Mouse (Mus musculus): Measurements from ENCODE around the gene Zfyve21.
A peak's percentile ranks its signal among the peaks of the same experiment; 100 is the strongest.

Gene Zfyve21

DNA sequence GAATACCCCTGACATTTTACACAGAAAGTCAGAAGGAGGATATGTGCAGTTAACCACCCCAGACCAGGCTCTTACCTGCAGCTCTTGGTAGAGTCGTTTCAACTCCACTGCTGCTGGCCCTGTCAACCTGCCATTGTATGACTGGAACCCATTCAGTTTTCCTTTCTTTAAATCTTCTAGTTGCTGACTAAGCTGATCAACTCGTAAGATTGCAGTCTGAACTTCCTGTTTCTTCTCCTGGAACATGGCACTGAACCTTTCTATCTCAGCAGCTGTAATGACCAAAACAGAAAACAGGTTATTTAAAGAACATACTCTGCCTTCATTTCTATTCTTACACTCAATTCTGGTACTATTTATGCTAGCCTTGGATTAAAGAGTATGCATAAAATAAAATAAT, 29.5 kb downstream of the Zfyve21 start:
- DNase-seq (ENCODE audit: inconsistent ontology term) = no peak

DNA sequence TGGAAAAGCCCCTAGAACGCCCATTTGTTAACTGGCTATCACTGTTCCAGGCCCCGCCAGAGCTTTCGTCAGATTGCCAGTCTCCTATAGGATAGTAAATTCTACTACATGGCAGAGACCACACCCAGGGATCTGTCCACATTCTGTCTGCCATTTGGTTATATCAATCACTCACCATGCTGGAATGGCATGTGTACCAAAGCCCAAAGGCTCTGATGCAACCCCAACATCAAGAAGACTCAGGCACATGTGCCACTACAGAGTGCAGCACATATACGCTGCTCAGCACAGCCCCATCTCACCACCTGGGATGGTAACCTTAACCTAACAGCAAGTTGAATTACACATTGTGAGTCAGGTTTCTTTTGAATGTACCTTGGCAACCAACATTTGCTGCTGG, 32.0 kb downstream of the Zfyve21 start:
- DNase-seq (ENCODE audit: inconsistent ontology term) = no peak

DNA sequence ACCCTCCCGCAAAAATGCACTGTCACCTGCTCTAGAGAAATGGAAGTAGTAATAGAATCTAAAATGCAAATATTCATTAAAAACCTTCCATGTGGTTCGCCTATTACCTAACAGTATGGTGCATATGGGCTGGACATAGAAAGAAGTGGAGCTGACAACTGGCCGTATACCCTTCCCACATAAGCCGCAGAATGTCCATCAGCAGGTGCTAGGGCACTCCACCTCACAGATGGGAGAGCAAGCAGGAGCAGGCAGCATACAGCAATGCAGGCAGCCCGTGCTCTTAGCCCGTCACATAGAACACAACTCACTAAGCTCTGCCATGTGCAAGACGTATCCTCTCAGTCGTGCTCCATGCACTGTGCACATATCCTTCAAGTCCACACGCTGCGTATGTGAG, 32.8 kb downstream of the Zfyve21 start:
- DNase-seq (ENCODE audit: inconsistent ontology term) = no peak

DNA sequence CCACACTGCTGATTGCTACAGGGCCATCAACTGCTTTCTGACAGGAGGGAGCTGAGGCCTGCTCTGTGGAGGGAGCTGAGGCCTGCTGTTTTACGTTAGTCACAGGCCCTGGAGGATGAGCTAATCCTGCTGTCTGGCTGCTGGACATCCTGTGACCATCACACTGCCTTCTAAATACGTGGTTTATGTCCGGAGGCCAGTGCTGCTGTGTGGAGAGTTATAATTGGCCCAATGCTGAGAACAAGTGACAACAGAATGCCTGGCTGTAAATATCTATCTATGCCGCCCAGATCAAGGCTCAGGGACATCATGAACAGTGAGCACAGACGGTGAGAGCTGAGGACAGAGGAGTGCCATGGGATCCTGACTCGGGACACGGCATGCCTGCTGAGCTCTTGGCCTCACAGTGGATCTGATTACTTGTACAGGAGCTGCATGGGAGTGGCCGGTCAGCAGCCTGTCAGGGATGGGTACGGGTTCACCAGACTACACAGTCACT, 34.4 kb downstream of the Zfyve21 start:
- DNase-seq (ENCODE audit: inconsistent ontology term) = peak; percentile 33

DNA sequence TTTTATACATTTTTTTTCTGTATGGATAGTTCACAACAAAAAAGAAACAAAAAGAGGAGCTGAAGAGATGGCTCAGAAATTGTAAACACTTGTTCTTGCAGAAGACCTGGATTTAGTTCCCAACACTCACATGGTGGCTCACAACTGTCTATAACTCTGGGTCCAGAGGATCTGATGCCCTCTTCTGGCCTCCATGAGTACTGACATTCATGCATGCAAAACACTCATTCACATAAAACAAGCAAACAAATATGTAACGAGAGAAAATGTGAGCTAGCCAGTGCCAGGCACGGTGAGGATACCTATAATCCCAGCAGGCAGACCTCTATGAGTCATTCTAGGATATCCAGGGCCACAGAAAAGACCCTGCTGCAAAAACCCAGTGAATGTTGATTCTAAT, 37.3 kb downstream of the Zfyve21 start:
- DNase-seq (ENCODE audit: inconsistent ontology term) = no peak

DNA sequence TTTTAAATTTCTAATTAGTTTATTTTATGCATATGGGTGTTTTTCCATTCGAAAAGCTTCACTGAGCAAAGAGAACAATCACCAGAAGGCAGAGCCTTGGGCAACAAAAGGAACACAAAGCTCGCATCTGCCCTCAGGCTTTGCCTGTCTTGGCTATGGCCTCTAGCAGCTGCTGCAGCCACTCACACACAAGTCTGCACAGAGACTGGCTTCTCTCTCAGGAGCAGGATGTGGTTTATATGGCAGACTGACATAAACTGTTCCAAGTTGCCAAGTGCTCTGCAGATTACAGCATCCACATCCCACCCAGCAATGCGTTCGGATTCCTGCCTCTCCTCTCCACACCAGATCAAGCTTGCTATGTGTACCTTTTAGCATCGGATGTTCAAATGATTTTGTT, 37.8 kb downstream of the Zfyve21 start:
- DNase-seq (ENCODE audit: inconsistent ontology term) = peak; percentile 73

DNA sequence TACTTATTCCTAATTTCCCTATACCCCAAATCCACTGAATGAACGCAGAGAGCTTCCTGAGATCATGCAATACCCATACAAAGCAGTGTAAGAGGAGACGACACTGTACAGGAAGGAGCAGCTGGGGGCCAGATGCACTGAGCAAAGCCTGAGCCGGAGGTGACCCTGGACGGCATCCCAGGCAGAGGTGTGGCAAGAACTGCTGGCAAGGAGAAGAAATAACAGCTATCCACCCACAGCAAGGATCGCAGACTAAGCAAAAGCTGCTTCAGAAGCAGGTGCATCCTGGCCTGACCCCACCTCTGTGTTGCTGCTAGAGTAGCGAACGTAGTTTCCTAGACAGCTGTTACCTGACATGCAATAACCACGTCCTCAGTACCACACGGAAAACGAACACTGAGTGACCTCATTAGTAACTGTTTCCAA, 39.1 kb downstream of the Zfyve21 start:
- DNase-seq (ENCODE audit: inconsistent ontology term) = no peak

DNA sequence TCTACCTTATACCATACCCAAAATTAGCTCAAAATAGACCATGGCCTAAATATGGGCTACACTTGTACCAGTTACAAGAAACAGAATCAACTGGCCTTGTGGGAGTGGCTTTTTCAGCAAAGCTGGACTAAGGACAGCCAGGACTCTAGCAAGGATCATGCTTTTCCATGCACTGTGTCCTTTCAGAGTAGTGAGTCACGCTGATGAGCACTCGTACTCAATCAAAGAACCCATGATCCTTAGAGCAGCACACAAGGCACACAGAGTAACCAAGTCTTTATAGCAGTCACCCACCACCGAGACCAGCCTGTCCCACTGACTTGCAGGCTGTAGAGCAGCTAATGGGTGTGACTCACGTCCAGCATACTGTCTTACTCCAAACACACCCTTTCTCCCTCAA, 39.6 kb downstream of the Zfyve21 start:
- DNase-seq (ENCODE audit: inconsistent ontology term) = no peak

DNA sequence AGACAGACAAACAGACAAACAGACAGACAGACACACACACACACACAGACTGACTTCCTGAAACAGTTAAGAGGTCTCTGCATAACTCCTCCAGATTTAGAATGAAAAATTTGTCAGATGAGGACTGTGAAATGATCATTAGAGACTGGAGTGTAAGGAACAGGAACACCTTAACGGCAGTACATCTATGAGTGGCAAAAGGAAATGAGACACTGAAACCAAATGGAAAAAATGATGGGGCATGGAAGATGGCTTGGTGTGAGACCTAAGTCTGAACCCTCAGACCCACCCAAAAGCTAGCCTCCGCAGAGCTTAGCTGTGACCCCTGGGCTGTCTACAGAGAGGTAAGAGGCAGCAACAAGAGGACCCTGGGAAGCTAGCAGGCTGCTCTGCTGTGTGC, 41.5 kb downstream of the Zfyve21 start:
- DNase-seq (ENCODE audit: inconsistent ontology term) = no peak

DNA sequence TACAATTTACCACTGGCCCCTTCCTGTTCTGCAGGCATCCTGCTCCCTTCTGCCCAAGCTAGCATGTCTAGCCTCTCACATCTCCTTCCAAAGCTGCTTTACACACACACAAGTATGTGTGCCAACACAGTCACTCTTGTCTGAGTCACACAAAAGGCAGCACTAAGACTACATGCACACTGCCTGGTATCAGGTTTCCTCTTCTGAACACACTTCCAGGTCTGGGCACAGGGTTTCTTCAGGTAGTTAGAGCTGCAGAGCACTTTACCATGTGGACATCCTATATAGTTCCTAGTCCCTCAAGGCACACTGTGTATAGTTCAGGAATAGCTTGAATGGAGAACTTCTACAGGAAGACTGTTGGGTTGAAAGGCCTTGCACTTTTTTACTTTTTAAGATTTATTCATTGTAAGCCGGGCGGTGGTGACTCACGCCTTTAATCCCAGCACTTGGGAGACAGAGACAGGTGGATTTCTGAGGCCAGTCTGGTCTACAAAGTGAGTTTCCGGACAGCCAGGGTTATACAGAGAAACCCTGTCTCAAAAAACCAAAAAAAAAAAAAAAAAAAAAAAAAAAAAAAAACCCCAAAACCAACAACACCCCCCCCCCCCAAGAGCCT, 50.3 kb downstream of the Zfyve21 start:
- peak; percentile 42 for DNase-seq (ENCODE audit: inconsistent ontology term)

DNA sequence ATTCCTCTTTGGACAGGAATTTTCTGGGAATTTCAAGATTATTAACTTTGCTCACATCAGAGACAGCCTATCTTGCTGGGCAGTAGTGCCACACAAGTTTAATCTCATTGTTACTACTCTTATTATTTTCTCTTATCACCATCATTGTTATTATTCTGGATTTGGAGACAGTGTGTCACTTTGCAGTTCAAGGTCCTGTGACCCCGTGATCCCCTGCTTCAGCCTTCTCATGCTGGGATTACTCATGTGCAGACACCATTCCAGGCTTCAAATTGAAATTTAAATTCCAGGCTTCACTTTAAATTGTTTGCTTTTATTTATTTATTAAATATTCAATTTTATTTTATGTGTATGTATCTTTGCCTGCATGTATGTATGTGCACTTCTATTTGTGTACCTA, 55.8 kb downstream of the Zfyve21 start:
- no peak for DNase-seq (ENCODE audit: inconsistent ontology term)

DNA sequence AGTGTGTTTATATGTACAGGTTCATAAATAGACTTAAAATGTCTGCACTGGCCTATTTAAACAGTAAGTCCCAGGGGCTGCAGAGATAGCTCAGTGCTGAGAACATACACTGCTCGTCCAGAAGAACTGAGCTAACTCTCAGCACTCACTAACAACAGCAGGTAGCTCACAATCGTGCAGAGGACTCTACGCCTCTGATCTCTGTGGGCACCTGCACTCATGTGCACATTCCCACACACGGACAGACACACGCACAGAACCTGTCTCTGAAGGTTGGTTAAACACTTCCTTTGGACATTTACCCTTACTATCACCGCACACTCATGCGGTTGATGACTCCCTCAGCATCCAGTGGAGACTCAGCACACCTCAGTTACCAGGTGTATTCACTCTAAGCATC, 56.8 kb downstream of the Zfyve21 start:
- no peak for DNase-seq (ENCODE audit: inconsistent ontology term)

DNA sequence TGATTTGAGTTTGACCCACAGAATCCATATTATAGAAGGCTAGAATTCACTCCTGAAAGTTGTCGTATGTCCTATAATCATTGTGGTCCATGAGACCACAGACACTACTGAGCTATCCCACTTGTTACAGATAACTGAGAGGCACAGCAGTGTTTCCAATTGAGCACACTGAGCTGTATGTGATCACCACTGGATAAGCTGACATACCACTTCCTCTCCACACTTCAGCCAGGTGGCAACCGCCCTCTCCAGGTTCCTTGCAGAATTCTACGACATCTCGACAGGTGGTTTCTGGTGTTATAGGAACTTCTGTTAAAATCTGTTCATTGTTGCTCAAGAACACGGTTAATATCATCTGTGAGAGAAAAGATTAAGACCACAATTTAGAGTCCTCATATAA, 58.1 kb downstream of the Zfyve21 start:
- DNase-seq (ENCODE audit: inconsistent ontology term) = no peak

DNA sequence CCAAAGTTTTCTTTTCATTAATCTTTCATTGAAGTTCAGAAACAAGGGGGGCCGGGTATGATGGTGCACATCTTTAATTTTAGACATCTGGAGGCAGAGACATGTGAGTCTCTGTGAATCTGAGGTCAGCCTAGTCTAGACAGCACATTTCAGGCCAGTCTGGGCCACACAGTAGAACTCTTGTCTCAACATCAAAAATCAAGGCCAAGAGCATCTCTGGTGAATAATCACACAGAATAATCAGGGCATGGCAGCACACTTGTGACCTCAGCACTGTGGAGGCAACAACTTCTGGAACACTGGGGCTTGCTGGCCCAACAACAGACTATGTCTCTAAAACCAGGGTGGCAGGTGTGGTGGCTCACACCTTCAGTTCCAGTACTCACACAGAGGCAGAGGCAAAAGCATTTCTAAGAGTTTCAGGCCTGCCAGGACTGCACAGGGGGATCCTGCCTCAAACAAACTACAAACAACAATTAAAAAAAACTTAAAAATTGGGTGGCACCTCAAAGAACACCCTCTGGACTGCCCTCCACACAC, 60.7 kb downstream of the Zfyve21 start:
- DNase-seq (ENCODE audit: inconsistent ontology term) = no peak

DNA sequence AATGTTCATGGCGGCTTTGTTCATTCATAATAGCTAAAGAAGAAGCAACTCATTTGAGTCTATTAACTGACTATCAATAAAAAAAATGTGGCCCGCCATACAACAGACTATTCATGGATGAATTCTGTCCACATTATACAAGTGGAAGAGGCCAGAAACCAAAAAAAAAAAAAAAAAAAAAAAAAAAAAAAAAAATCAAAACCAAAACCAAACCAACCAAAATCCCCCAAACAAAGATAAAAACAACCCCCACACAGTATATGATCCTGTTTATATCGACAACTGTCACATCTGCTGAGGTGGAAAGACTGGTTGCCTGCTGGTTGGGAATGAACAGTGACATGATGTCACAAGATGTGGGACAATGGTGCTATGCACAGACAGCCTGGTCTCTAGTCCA, 61.5 kb downstream of the Zfyve21 start:
- DNase-seq (ENCODE audit: inconsistent ontology term) = no peak

DNA sequence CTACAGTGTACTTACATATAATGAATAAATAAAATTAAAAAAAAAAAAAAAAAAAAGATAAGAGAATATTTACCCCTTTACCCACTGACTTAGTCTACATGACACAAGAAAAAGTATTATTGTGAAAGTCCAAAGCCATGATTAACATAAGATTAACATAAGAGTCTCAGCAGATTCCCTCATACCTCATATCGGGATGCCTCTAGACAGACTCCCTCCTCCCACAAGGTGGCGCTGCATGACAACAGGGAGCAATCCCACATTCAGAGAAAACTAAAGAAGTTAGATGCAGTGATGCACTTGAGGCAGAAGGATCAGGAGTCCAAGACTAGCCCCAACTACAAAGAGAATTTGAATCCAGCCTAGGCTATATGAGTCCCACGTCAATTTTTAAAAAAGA, 64.2 kb downstream of the Zfyve21 start:
- DNase-seq (ENCODE audit: inconsistent ontology term) = peak; percentile 63

Data from Muller cell, postnatal 12 days (primary cell).